Mouse (Mus musculus) liver, postnatal 0 days (tissue): ENCODE data around the gene Xpc. TPM values are rescaled to one million over a fixed set of nuclear protein-coding genes. Genes with fewer than 3 reads are reported as not detected.

Experiments
- ATAC-seq: fragments of 200-750 bp; cut with Nextera tagmentation; 2 replicates; pipeline ENCODE4 v1.8.0; 2017; ENCODE audit warnings: mild to moderate bottlenecking, moderate library complexity
- DNase-seq: peaks from one replicate; pipeline ENCODE4 v3.0.0-alpha.2; 2016
- H3K27ac ChIP-seq: fragments of 300-500 bp; sonication (generic); 2 replicates; pipeline ENCODE4 v1.5.1; 2014; ENCODE audit warnings: antibody characterized with exemption, moderate library complexity, mild to moderate bottlenecking, low read depth
- H3K27me3 ChIP-seq: fragments of 300-500 bp; sonication (generic); 2 replicates; pipeline ENCODE4 v1.6.1; 2014; ENCODE audit warnings: low read length, control low read depth, mixed read lengths; ENCODE audit not compliant: insufficient read depth
- H3K36me3 ChIP-seq: fragments of 300-500 bp; sonication (generic); replicated peaks from 2 replicates; pipeline ENCODE4 v1.6.1; 2014; ENCODE audit warnings: mild to moderate bottlenecking, control low read depth, low read length, moderate library complexity, mixed read lengths; ENCODE audit not compliant: insufficient read depth
- H3K4me1 ChIP-seq: fragments of 300-500 bp; sonication (generic); 2 replicates; pipeline ENCODE4 v1.6.1; 2014; ENCODE audit warnings: antibody characterized with exemption, mild to moderate bottlenecking, control low read depth; ENCODE audit not compliant: insufficient read depth
- H3K4me2 ChIP-seq: fragments of 300-500 bp; sonication (generic); 2 replicates; pipeline ENCODE4 v1.6.1; 2014; ENCODE audit warnings: low read depth, mild to moderate bottlenecking, low read length, moderate library complexity, mixed read lengths
- H3K4me3 ChIP-seq: fragments of 300-500 bp; sonication (generic); 2 replicates; pipeline ENCODE4 v1.5.1; 2014; ENCODE audit warnings: low read depth, low read length
- H3K9ac ChIP-seq: fragments of 300-500 bp; sonication (generic); replicated peaks from 2 replicates; pipeline ENCODE4 v1.6.1; 2014; ENCODE audit warnings: mild to moderate bottlenecking, moderate library complexity
- H3K9me3 ChIP-seq: fragments of 300-500 bp; sonication (generic); 2 replicates; pipeline ENCODE4 v1.6.1; 2016; ENCODE audit warnings: mild to moderate bottlenecking, control low read depth, low read length, mixed read lengths
- CTCF ChIP-seq: sonication (generic); IDR thresholded peaks from 2 replicates; pipeline ENCODE4 v1.5.1; 2016; ENCODE audit warnings: antibody characterized with exemption, low read depth
- EP300 ChIP-seq: IDR thresholded peaks from 2 replicates; pipeline ENCODE4 v1.6.1; 2016; ENCODE audit warnings: antibody characterized with exemption, low read depth, mild to moderate bottlenecking
- WGBS: fragments of 180-500 bp; shearing (Covaris S2); extraction: QIAGEN DNeasy Blood & Tissue Kit; methylation state at CpG from one replicate; pipeline ENCODE4 v1.1.7; 2014; ENCODE audit not compliant: insufficient replicate concordance; 5-methylcytosine and 5-hydroxymethylcytosine counted together
- polyA plus RNA-seq: library from polyadenylated mRNA; unstranded; fragments of >200 nt; fragmentation: Nextera tagmentation; extraction: Ambion mirVana; gene quantifications from 2 replicates; pipeline ENCODE4 v1.2.1, GENCODE M21; 2015

Xpc gene
- polyA plus RNA-seq, 1 experiment from 2014 or later, result 6.3 TPM

DNA sequence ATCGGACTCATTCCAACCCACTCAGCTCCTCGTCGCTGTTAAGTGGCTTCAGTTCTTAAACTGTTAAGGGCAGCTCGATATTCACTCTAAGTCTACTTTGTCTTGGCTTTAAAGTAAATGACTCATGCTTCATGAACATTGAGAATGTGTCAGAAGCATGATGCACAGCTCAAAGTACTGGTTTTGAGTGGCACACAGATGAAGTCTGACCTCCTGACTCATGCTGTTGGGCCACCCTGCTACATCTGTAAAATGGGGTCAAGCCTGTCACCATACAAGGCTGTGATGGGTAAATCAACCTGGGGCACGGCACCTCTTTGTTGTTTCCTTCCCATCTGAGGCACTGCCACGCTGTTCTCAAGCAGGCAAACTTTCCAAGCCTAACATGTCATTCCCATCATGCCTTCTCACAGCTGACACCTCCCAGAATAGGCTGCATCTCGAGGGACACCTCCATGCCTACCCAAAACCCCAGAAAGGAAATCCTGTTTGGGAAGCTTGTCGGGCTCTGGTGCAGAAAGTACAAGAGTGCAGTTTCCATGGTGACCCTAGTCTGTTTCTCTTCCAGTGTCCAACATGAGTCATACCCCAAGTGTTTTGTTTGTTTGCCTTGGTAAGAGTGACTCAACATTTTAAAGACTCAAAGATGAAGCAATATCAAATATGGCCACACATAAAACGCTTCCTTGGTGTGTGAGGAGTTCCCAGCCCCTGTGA is 27.0 kb downstream of the Xpc start:
- H3K9ac ChIP-seq, result no peak overlapping the region
- H3K4me1 ChIP-seq, result 0 out of 2 replicates have a peak, but pooled peaks cover 4% of the 10 kb centered on the region
- ATAC-seq, result peak; percentile 81
- 56% methylated on average over 9 of the region's 9 CpGs for WGBS
- no peak overlapping the region for H3K4me2 ChIP-seq
- peak overlapping the region; percentile 37 for H3K27ac ChIP-seq
- DNase-seq, result no peak
- H3K27me3 ChIP-seq, result no peaks in the 10 kb centered on the region
- peak; percentile 68; the same call in 1 of the 2 replicates for TF ChIP-seq EP300
- no peak for TF ChIP-seq CTCF
- peaks cover 61% of the 10 kb centered on the region for H3K36me3 ChIP-seq
- H3K9me3 ChIP-seq, result no peaks in the 10 kb centered on the region
- H3K4me3 ChIP-seq, result no peak overlapping the region

DNA sequence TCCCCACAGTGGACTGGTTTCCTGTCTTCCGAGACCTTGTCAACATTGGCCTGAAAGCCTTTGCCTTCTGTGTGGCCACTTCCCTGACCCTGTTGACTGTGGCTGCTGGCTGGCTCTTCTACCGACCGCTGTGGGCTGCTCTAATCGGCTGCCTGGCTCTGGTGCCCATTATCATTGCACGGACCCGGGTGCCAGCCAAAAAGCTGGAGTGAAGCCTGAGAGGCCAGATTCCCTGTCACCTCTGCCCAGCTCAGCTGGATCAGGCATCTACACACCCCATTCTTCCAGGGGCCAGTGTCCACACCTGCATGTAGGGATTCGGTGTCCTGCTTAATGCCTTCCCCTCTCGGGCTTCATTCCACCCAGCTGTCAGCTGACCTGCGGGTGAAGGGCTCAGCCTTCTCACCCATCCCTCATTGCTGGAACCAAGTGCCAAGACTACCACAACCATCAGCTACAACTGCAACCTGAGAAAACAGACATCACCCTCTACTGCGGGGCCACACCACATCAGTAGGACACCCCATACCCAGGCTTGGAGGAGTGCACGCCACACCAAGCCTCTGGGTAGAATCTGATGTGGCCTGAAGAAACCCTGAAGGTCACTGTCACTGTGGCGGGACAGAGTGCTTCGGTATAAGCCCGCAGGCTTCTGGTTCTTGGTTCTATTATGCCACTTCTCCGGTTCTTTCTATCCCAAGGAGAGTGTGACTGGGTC is 28.8 kb downstream of the Xpc start:
- Histone ChIP-seq H3K4me2 (no peak overlapping the region), H3K36me3 (peaks cover 69% of the 10 kb centered on the region), H3K27me3 (no peaks in the 10 kb centered on the region), H3K9ac (no peak overlapping the region), H3K27ac (no peak overlapping the region), H3K4me3 (no peak overlapping the region), H3K4me1 (0 out of 2 replicates have a peak, but pooled peaks cover 4% of the 10 kb centered on the region), H3K9me3 (no peaks in the 10 kb centered on the region)
- TF ChIP-seq CTCF (no peak), EP300 (no peak)
- WGBS, result 83% methylated on average over 15 of the region's 15 CpGs
- DNase-seq (no peak), ATAC-seq (no peak)

DNA sequence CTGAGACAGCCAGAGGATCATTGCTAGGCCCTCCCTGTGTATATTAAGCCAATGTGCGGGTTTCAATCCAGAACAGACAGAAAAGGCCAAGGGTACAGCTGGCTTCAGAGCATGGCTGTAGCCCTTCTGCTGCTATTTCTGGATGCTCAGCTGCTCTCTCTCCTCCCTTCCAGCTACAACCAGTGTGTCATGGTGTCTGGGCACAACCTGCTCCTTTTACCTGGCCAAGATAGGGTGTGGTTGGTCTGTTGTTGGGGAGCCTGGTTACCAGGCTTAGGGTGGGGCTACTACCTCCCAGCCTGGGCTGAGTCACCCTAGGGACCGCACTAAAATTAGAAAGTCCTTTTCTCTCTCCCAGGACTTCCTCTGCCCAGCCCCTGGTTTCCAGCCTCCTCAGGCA is 32.3 kb downstream of the Xpc start:
- H3K4me1 ChIP-seq, result no peaks in the 10 kb centered on the region
- H3K27ac ChIP-seq, result no peak overlapping the region
- H3K9me3 ChIP-seq, result no peaks in the 10 kb centered on the region
- ATAC-seq (no peak), DNase-seq (no peak)
- H3K27me3 ChIP-seq, result no peaks in the 10 kb centered on the region
- peaks cover 80% of the 10 kb centered on the region for H3K36me3 ChIP-seq
- H3K9ac ChIP-seq, result no peak overlapping the region
- no peak overlapping the region for H3K4me2 ChIP-seq
- no peak overlapping the region for H3K4me3 ChIP-seq
- 78% methylated on average over 2 of the region's 2 CpGs for whole genome bisulfite sequencing
- TF ChIP-seq EP300 (no peak), CTCF (no peak)

DNA sequence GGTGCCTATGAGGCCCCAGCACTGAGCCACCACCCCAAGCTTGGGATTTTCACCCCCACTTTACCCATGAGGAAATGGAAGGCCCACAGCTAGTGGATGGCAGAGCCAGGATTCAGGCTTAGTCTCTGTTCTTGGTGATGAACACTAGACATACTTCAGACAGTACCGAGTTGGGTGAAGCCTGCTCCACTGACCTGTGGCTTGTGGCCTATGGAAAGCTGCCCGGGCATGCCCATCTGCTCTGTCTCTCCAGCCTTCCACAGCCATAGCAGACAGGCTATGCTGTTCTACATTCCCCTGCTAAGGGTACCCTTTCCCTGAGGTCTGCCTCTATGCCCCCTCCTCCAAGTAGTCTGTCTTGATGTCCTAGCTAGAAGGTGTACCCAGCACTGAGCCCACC is 39.1 kb downstream of the Xpc start:
- no peak overlapping the region for H3K4me3 ChIP-seq
- no peaks in the 10 kb centered on the region for H3K27me3 ChIP-seq
- DNase-seq (no peak), ATAC-seq (no peak)
- H3K4me1 ChIP-seq, result peaks cover 22% of the 10 kb centered on the region
- 98% methylated on average over 2 of the region's 2 CpGs for WGBS
- H3K9ac ChIP-seq, result no peak overlapping the region
- H3K36me3 ChIP-seq, result peaks cover 40% of the 10 kb centered on the region
- no peaks in the 10 kb centered on the region for H3K9me3 ChIP-seq
- TF ChIP-seq EP300 (no peak), CTCF (no peak)
- H3K4me2 ChIP-seq, result no peak overlapping the region
- no peak overlapping the region for H3K27ac ChIP-seq

DNA sequence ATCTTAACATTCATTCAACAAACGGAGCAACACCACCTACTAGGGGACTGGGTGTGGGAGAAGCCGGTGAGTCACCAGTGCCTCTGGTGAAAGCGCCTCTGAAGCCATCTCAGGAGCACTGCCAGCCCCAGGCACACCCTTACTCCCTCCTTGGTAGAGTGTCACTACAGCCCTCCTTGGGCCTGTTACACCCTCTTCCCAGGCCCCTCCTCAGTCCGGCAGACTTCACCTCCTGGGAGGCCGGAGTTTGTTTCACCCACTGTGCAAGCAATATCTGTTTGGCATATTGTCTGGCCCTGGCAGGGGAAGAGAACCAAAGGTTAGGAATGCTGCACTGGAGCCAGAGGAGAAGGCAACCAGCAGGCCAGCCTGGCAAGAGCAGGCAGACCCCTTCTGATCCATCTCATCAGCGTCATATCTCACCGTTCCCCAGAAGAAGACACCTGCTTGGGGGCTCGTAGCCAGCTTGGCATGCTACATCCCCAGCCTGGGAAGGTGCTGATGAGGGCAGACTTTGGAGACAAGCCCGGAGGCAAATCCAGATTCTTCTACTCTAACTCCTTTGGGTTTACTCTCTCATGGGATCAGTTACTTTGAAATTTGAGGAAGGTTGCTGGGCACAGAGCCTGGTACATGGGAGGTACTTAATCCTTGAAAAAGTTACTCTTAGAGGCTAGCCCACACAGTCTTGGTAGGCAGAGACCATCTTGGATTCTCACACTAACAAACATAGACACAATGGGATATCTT is 41.1 kb downstream of the Xpc start:
- WGBS, result 56% methylated on average over 9 of the region's 9 CpGs
- no peak overlapping the region; the same call in 1 of the 2 replicates for H3K27ac ChIP-seq
- H3K9me3 ChIP-seq, result no peaks in the 10 kb centered on the region

More for the DNA sequence above, 41.1 kb downstream of the Xpc start:
- Histone ChIP-seq H3K4me1 (peaks cover 22% of the 10 kb centered on the region), H3K9ac (peak overlapping the region; percentile 88), H3K4me3 (peak overlapping the region; percentile 82), H3K36me3 (peaks cover 23% of the 10 kb centered on the region), H3K4me2 (peak overlapping the region; percentile 99), H3K27me3 (no peaks in the 10 kb centered on the region)
- DNase-seq (peak; percentile 28), ATAC-seq (no peak)
- TF ChIP-seq CTCF (no peak), EP300 (no peak)
